Mouse (Mus musculus) MN1 (cell line): ENCODE measurements around the gene Palm3.
"Not testable (repeated sequence)": the region's sequence is repeated elsewhere in the genome, so short reads cannot be mapped to it uniquely, and the experiment has no call there.

ENCODE experiments used
- DNase-seq: peaks from one replicate; pipeline ENCODE4 v3.0.0-alpha.2; 2016; ENCODE audit warnings: low spot score

Gene Palm3

DNA sequence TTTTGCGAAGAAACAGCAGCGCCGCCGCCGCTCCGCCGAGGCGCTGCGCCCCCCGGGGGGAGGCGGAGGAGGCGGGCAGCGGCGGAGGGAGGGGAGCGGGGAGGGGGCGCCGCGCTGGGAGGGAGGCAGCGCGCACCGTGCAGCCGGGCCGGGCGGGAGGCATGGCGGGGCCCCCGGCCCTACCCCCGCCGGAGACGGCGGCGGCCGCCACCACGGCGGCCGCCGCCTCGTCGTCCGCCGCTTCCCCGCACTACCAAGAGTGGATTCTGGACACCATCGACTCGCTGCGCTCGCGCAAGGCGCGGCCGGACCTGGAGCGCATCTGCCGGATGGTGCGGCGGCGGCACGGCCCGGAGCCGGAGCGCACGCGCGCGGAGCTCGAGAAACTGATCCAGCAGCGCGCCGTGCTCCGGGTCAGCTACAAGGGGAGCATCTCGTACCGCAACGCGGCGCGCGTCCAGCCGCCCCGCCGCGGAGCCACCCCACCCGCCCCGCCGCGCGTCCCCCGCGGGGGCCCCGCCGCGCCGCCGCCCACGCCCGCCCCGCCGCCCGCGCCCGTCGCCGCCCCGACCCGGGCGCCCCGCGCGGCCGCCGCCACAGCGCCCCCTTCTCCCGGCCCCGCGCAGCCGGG, 23.6 kb upstream of the Palm3 start, which contains the start of gene Samd1:
Gene Samd1 (plus strand): TSS at position 162 of the 631 bp plus-strand sequence.
- DNase-seq: peak; percentile 81

DNA sequence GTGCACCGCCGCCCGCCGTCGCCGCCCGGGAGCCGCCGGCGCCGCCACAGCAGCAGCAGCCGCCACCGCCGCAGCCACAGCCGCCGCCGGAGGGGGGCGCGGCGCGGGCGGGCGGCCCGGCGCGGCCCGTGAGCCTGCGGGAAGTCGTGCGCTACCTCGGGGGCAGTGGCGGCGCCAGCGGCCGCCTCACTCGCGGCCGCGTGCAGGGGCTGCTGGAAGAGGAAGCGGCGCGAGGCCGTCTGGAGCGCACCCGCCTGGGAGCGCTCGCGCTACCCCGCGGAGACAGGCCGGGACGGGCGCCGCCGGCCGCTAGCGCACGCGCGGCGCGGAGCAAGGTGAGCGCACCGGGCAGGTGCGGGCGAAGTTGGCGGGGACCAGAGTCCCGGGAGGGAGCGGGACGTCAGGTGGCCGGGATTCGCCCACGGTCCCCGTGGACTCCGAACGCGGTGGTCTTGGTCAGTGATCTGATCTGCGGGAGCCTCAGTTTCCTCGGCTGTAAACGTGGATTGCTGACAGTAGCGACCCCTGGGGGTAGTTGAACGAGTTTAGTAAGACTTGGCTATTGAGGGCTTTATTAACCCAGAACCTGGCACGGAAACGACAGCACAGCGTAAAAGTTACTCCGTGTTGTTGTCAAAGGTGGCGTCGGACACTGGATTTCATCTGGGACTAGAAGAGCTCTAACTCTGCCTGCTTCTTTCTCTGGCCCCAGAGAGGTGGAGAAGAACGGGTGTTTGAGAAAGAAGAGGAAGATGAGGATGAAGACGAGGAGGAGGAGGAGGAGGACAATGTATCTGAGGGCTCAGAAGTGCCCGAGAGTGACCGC, 22.8 kb upstream of the Palm3 start:
- DNase-seq: peak; percentile 81

DNA sequence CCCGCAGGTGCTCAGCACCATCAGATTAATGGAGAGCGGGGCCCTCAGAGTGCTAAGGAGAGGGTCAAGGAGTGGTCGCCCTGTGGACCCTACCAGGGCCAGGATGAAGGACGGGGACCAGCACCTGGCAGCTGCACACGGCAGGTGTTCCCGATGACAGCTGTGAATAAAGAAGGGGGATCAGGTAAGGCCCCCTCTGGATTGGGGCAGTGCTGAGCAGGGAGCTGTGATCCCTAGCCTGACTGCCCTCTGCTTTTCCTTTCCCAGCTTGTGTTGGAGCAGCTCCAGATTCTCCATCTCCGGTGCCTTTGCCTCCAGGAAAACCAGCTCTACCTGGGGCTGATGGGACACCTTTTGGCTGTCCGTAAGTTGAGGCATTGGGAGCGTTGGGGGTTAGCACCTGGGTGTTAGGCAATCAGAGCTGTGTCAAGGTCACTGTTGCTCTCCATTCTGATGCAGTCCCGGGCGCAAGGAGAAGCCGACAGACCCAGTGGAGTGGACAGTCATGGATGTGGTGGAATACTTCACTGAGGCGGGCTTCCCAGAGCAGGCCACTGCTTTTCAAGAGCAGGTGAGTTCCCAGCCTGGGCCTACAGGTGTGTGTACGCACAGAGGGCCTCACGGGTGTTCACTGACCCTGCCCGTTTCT, 22.1 kb upstream of the Palm3 start:
- DNase-seq: no peak

DNA sequence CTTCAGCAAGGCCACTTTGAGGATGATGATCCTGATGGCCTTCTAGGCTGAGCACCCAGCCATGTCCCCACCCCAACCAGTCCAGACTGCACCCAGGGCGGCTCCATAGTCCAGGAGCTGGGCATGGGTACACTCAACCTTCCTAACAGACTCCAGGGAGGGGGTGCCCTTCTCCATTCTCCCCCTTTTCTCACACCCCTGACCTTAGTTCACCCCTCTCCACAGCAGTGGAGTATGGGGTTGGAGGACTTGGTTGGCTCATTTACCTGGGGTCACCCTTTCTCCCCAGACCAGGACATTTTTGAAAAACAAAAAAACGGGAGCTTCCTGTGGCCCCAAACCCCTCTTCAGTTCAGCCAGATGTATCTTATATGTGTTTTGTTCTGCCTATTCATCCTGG, 21.4 kb upstream of the Palm3 start:
- DNase-seq: no peak

- no peak for DNase-seq
These were observed 19.8 kb upstream of the Palm3 start, which contains the start of gene 1700067K01Rik for GRCm38 (mm10) chr8:84001281-84002000. TSS of gene 1700067K01Rik (plus strand) at chr8:84001502.

GRCm38 (mm10) chr8:84002957-84003611, 18.2 kb upstream of the Palm3 start:
- DNase-seq: peak; percentile 72

DNA sequence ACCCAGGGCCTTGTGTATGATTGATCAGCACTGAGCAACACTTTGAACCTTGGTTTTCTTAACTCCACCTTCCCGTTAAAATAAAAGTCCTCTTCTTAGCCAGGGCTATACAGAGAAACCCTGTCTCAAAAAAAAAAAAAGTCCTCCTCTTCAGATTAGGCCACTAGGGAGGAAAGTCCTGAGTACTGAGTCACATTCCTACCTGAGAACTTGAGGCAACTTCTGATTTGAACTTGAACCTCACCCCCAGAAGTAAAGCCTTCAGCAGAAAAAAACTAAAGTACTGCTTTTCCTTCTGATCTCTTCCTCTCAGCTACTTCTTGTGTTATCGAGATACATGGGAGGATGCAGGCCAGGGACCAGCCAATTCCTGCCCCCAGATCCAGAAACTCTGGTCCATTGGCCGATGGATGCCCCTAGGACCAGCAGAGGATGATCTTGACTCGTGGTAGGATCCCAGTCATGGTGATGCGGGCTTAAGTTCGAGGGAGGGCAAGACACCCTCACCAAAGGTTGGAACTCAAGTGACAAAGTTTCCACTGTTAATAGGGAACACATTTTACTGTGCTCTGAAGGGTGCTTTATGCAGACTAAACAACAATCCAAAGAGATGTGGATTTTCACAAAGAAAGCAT, 17.5 kb upstream of the Palm3 start:
- no peak for DNase-seq

DNA sequence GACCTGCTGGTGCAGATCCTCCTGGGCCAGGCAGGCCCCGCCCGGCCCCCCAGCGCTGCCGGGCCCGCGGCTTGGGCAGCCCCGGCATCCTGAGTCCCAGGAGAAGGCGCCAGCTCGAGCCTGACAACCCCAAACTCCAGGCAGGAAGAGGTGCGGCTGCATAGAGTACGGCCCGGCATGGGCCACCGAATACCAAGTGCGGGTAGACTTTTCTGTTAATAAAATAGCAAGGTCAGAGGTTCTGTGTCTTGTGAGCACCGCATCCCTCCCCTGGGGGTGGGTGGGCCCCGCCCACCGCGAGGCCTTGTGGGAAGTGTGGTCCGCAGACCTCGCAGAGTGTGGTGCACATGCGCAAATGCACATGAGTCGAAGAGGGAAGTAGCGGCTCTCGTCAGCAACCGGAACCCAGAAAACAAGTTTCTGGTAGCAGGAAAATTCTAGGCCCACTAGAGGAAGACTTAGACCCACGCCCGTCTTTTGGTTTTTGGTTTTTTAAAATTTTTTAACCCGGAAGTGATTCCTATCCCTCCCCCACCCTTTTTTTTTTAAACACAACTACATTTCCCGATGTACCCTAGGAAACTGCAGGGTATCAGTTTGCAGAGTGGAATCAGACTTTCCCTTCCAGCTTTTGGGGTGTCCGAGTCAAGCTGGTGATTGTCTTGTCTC, 16.6 kb upstream of the Palm3 start:
- DNase-seq: peak; percentile 95

- DNase-seq: not testable (repeated sequence)
These were observed 15.8 kb upstream of the Palm3 start for GRCm38 (mm10) chr8:84005502-84005901.

GRCm38 (mm10) chr8:84008362-84008761, 12.9 kb upstream of the Palm3 start:
- DNase-seq: no peak

DNA sequence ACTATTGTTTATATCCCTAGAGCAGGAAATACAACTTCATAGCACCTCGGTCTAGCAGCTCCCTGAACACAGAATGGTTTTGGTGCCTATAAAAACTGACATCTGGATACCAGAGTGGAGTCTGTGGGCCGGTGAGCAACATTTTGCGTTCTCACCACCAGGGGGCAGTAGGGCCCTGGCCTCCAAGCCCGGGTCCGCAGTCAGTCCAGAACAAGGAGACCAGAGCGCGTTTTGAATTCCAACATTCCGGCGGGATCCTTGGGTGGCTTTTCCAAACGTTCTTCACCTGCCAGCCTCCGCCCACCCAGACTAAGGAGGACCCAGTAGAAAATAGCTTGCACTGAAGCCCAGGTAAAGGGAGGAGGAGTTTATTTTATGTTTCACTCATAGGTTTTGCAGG, 11.4 kb upstream of the Palm3 start:
- DNase-seq: peak; percentile 91

DNA sequence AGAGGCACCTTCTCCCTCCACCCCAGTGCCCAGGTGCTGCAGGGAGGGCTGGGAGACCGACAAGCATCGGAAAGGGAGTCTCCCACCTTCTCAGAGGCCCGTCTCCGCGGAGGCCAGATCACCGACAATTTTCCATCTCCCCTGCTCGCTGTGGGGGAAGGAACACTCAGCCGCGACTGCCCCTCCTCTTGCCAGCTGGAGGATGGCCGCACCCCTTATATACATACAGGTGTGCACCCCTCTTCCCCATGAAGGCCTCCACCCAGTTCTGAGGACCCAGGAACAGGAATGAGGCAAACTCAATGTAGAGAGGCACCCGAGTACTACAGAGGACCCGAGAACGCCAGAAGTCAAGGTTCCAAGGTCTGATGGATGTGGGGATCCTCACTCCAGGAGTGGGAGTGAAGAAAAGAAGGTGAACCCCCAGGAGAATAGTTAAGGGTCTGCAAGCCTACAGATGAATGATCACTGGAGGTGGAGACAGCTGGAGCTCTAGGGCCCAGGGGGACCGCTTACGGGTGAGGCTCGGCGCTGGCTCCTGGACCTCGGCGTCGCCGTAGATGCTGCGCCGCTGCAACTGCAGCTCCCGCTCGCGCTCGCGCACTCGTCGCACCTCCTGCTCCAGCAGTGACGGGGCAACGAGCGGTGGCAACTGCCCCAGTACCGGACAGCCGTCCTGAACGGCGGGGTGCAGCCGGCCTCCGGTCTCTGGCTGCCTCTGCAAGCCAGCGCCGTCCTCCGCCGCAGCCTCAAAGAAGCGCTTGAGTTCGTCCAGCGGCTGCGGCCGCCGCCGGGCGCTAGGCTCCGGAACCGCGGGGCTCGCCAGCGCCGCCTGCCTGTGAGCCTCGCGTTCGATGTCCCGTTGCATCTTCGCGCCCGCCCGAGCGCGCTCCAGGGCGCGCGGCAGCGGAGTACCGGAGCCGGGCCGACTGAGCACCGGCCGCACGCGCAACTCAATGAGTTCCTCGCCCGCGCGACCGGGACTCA, 10.4 kb upstream of the Palm3 start:
- peak; percentile 86 for DNase-seq

DNA sequence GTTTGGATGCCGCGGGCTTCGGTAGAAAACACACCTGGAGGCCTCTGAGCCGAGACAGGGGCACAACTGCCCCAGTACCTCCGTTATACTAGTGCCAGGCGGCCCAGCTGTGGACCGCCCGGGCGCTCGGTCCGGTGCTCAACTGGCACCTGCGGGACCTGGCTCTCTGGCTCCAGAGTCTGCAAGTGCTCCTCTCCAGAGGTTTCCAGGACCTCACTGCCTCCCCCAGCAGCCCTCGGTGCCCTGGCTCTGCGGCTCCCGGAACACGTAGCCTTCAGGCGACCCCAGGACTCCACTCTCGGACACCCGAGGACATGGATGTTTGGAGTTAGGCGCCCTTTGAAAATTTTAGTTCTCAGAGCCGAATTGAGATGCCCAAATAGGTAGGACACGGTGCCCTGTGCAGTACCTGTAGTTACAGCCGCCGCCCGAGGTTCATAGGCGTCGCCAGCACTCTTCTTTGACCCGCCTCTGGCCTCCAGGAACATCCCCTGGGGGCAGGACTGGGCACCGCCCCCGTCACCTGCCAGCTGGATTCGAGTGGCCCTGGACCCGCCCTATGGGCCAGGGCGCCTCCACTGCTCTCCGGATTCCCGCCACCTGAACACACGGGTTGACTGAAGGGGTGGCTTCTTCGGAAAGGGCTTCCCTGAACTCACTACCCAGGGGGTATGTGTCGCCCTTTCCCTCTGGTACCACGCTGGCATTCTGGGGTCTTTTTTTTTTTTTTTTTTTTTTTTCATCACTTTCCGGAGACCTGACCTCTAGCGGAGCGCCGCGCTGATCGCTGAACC, 9.4 kb upstream of the Palm3 start, which contains the start of gene 2210011C24Rik:
Gene 2210011C24Rik (minus strand): TSS at position 467 of the 794 bp plus-strand sequence.
- DNase-seq: peak; percentile 57

- peak; percentile 47 for DNase-seq
These were observed 8.6 kb upstream of the Palm3 start for GRCm38 (mm10) chr8:84012499-84013165.

GRCm38 (mm10) chr8:84015833-84016232, 5.4 kb upstream of the Palm3 start:
- no peak for DNase-seq

DNA sequence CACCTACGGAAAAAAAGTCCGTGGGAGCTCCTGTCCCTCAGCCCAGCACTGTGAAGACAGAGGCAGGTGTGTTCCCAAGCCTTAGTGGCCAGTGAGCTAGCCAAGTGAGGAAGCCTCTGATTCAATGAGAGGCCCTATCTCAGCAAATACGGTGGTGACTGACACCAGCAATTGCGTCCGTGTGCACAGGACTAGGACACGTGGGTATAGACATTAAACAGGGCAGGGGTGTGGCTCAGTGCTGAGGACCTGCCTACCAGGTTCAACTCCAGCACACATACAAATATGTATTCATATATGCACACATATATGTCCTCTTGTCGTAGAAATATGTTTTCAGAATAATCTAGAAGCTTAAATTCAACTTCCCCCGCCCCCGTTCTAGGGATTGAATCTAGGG, 1.5 kb upstream of the Palm3 start:
- no peak for DNase-seq

GRCm38 (mm10) chr8:84021569-84021968, 298 bp downstream of the Palm3 start:
- DNase-seq: no peak

- peak; percentile 72 for DNase-seq
These were observed 1.8 kb downstream of the Palm3 start for GRCm38 (mm10) chr8:84023085-84023484.
